ENCODE assay signal across 28 mouse cellular contexts in the genomic region with DNA sequence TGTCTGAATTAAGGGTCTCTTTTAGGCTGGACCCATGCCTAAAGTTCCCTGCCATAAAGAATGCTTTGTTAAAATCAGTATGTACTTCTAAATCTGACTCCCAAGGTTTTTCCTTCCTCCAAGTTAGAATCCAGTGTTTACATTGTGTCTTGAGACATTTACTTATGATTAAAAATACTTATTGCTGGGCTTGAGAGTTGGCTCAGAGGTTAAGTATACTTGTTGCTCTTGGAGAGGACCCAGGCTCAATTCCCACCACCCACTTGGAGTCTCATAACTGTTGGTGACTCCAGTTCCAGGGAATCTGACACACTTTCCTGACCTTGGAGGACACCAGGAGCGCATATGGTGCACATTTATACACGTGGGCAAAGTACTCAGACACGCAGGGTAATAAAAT. TPM values are rescaled to one million over a fixed set of nuclear protein-coding genes. Genes with fewer than 3 reads are reported as not detected.
DNase-seq lines count a peak whose midpoint lies in the region; ATAC-seq lines count a peak whose summit lies in the region.
"Had no signal": no experiment of that assay in that cellular context is flagged by ENCODE, and none has a peak within 500 bp of the region (broad histone marks: within the 10 kb centered on the region; RNA-seq: fewer than 3 reads in every experiment).

No protein-coding gene starts in this region.

- peak; percentile 36 for DNase-seq in heart, adult 11 months
- DNase-seq in heart, postnatal 4 days: no peak
- no peak for DNase-seq in kidney, postnatal 14 days
- no peak for DNase-seq in lung, postnatal 14 days
- DNase-seq in cerebellum, postnatal 14 days: no peak
- DNase-seq: adrenal gland, postnatal 10 days; cerebellum, adult 8-10 months; cerebellum, postnatal 36 days; gastrocnemius, postnatal 25 days; heart, adult 18-20 months; kidney, adult 18-20 months; kidney, postnatal 25 days; midbrain, embryonic 14.5 days; thymus, adult 18-20 months; thymus, postnatal 36 days had no signal

- H3K27me3 ChIP-seq in kidney, embryonic 16.5 days (ENCODE audit: insufficient read depth, low read length): 0 out of 2 replicates have a peak, but pooled peaks cover 2% of the 10 kb centered on the region
- peaks cover 51% of the 10 kb centered on the region for H3K27me3 ChIP-seq in lung, embryonic 15.5 days
- no peaks in the 10 kb centered on the region for H3K27me3 ChIP-seq in stomach, embryonic 16.5 days (ENCODE audit: control insufficient read depth, insufficient read depth, low read length)
- H3K27me3 ChIP-seq: embryonic facial prominence, embryonic 12.5 days; forebrain, embryonic 15.5 days; heart, embryonic 12.5 days; limb, embryonic 15.5 days had no signal

- no peaks in the 10 kb centered on the region for H3K36me3 ChIP-seq in kidney, embryonic 16.5 days (ENCODE audit: insufficient read depth, low read length)
- H3K36me3 ChIP-seq in lung, embryonic 15.5 days: no peaks in the 10 kb centered on the region
- H3K36me3 ChIP-seq in stomach, embryonic 16.5 days (ENCODE audit: control insufficient read depth, insufficient read depth, low read length): no peaks in the 10 kb centered on the region
- H3K36me3 ChIP-seq: embryonic facial prominence, embryonic 12.5 days; forebrain, embryonic 10.5 days; forebrain, embryonic 15.5 days; G1E; heart, embryonic 12.5 days; limb, embryonic 15.5 days had no signal

- no peak overlapping the region for H3K9ac ChIP-seq in kidney, embryonic 16.5 days (replicated peaks; ENCODE audit: low read length)
- no peak overlapping the region for H3K9ac ChIP-seq in lung, embryonic 15.5 days
- no peak overlapping the region for H3K9ac ChIP-seq in stomach, embryonic 16.5 days (ENCODE audit: low read length)
- H3K9ac ChIP-seq: embryonic facial prominence, embryonic 12.5 days; forebrain, embryonic 15.5 days; heart, embryonic 12.5 days; hindbrain, embryonic 14.5 days; limb, embryonic 15.5 days; liver, embryonic 14.5 days had no signal

- ATAC-seq in kidney, embryonic 16.5 days (ENCODE audit: low FRiP score, low TSS enrichment): 0 out of 2 replicates have a peak, but pooled peaks have one; percentile 42
- peak; percentile 50; the same call in 1 of the 2 replicates for ATAC-seq in lung, embryonic 15.5 days (ENCODE audit: borderline replicate concordance, extremely low read depth, low FRiP score, low TSS enrichment)
- peak; percentile 25; the same call in 1 of the 2 replicates for ATAC-seq in stomach, embryonic 16.5 days (ENCODE audit: insufficient read depth, low FRiP score)
- ATAC-seq: forebrain, embryonic 15.5 days; inflammation-experienced regulatory T-cells, adult 6 months had no signal

- H3K4me1 ChIP-seq in kidney, embryonic 16.5 days (ENCODE audit: insufficient read depth, low read length): peaks cover 28% of the 10 kb centered on the region
- peaks cover 59% of the 10 kb centered on the region for H3K4me1 ChIP-seq in lung, embryonic 15.5 days
- peaks cover 35% of the 10 kb centered on the region for H3K4me1 ChIP-seq in stomach, embryonic 16.5 days (ENCODE audit: control insufficient read depth, insufficient read depth, low read length)

- no peak overlapping the region for H3K4me2 ChIP-seq in kidney, embryonic 16.5 days (replicated peaks; ENCODE audit: low read depth, low read length)
- no peak overlapping the region for H3K4me2 ChIP-seq in lung, embryonic 15.5 days
- no peak overlapping the region for H3K4me2 ChIP-seq in stomach, embryonic 16.5 days (ENCODE audit: low read depth, low read length)
- H3K4me2 ChIP-seq: embryonic facial prominence, embryonic 12.5 days; forebrain, embryonic 15.5 days; heart, embryonic 12.5 days; hindbrain, embryonic 14.5 days; limb, embryonic 15.5 days had no signal

- 0 out of 2 replicates have a peak overlapping the region, but pooled peaks have one; percentile 20 for H3K27ac ChIP-seq in kidney, embryonic 16.5 days (ENCODE audit: low read length)
- peak overlapping the region; percentile 42 for H3K27ac ChIP-seq in lung, embryonic 15.5 days
- peak overlapping the region; percentile 6 for H3K27ac ChIP-seq in stomach, embryonic 16.5 days (ENCODE audit: low read length)
- H3K27ac ChIP-seq: embryonic facial prominence, embryonic 12.5 days; forebrain, embryonic 10.5 days; forebrain, embryonic 15.5 days; hindbrain, embryonic 14.5 days; layer of hippocampus, adult 2 months; limb, embryonic 15.5 days; liver, embryonic 14.5 days had no signal

- WGBS in kidney, embryonic 16.5 days: 63% methylated on average over 3 of the region's 3 CpGs
- WGBS in lung, embryonic 15.5 days: 63% methylated on average over 3 of the region's 3 CpGs
- 82% methylated on average over 3 of the region's 3 CpGs for WGBS in stomach, embryonic 16.5 days

- H3K9me3 ChIP-seq in kidney, embryonic 16.5 days (ENCODE audit: low read length): no peaks in the 10 kb centered on the region
- H3K9me3 ChIP-seq in lung, embryonic 15.5 days: no peaks in the 10 kb centered on the region
- H3K9me3 ChIP-seq in stomach, embryonic 16.5 days (replicated peaks; ENCODE audit: control insufficient read depth, low read length): no peaks in the 10 kb centered on the region
- H3K9me3 ChIP-seq: embryonic facial prominence, embryonic 12.5 days; forebrain, embryonic 15.5 days; heart, embryonic 12.5 days; limb, embryonic 15.5 days had no signal

- H3K4me3 ChIP-seq in kidney, embryonic 16.5 days (ENCODE audit: low read length): no peak overlapping the region
- H3K4me3 ChIP-seq in lung, embryonic 15.5 days: no peak overlapping the region
- no peak overlapping the region for H3K4me3 ChIP-seq in stomach, embryonic 16.5 days (replicated peaks; ENCODE audit: low read length)
- H3K4me3 ChIP-seq: embryonic facial prominence, embryonic 12.5 days; forebrain, embryonic 10.5 days; forebrain, embryonic 15.5 days; heart, embryonic 12.5 days; layer of hippocampus, adult 2 months; limb, embryonic 15.5 days had no signal

RNA-seq across cellular contexts. Expression of a gene that starts 20.9 kb away (rescaled TPM):
- 1 to 10 TPM; 5.4 to 6.2 TPM for total RNA-seq in heart, postnatal 4 days (2021)
- polyA plus RNA-seq in kidney, embryonic 16.5 days (2015; fragmentation: Nextera tagmentation; extraction: Ambion mirVana): 17.1 and 17.3 TPM in 2 replicates
- 13.0 and 13.6 TPM in 2 replicates for polyA plus RNA-seq in lung, embryonic 15.5 days (2015; fragmentation: Nextera tagmentation; extraction: Ambion mirVana)
- 16.2 and 17.8 TPM in 2 replicates for polyA plus RNA-seq in stomach, embryonic 16.5 days (2015; fragmentation: Nextera tagmentation; extraction: Ambion mirVana)
- polyA plus RNA-seq: G1E had no signal
